Mouse (Mus musculus): ENCODE results near the gene Zfp54.
"Not testable (repeated sequence)": the region's sequence is repeated elsewhere in the genome, so short reads cannot be mapped to it uniquely, and the experiment has no call there.

Zfp54 gene

DNA sequence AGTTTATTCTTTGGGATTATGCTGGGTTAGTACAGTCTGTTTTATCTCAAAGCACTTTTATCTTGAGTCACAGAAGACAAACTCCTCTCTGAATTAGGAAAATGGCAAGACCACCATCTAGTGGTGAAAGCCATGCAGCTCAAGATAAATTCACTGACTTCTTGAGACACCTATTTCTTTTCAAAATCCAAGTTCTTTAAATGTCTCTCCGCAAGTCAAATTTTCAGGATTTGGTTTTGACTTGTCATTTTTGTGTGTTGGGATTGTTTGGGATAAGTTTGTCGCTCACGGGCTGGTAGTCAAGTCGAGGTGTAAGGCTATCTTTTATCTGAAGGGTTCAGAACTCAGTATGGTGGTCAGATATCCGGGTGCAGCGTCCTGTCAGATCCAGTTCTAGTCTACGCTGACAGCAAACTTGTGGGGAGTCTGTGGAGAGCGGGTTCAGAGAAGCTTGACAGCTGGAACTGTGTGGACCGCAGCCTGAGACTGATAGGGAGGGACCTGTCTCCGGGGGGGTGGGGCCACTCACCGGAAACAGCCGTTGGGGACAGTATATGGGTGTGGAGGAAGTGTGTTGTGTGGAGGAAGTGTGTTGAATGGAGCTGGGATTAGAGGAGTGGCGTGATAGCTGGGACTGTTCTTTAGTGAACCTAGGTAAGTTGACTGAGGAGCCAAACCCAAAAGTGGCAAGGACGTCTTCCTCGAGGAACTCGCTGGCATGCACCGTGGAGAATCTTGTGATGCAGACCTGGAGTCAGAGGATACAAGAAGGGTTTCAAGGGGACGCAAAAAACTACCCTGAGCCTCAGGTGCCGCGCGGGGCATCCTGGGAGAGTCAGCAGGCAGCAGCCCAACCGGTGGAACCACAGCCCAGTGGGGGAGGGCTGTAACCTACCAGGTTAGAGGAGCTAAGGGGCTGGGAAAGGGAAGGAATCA is at the start of gene Zfp54:
TSS of gene Zfp54 (plus strand) at position 564 of the 936 bp plus-strand sequence.
- peak; percentile 2 to 56 for DNase-seq (ENCODE audit: low spot score in 2 of 2)

DNA sequence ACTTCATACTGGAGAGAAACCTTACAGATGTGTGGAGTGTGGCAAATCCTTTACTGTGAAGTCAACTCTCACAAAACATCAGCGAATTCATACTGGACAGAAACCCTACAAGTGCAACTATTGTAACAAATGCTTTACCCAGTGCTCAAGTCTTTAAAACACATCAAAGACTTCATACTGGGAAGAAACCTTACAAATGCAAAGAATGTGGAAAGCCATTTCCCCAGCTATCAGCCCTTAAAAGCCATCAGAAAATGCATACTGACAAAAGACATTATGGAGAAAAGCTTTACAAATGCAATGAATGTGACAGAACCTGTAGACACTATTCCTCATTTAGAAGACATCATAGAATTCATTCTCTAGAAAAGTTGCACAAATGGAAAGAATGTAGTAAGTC is 47.7 kb upstream of the Zfp54 start:
- no peak for DNase-seq (ENCODE audit: low spot score in 2 of 2)

DNA sequence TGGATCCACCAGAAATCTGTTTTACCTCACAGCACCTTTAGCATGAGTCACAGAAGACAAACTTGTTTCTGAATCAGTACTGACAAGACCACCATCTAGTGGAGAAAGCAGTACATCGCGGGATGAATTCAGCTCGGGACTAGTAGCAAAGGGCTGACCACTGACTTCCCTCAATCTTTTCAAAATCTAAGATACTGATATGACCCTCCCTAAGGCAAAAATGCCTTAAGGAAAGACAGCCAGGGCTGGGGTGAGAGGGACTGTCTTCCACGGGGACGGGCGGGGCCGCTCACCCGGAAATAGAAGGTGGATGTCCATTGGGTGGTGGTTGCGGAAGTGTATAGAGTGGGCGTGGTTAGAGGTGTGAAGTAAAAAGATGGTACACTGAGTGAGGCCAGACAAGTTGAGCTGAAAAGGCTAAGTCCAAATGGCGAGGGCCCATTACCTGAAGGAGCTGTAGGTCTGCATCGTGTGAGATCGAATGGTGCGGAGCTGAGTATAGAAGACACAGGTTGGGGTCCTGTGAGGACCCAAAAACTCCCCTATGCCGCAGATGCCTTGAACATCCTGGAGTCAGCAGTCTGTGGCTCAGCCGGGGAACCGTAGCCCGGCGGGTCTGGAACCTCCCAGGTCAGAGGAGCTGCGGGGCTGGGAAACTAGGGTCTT is 39.5 kb upstream of the Zfp54 start, which contains the start of gene Zfp677:
TSS of gene Zfp677 (plus strand) at position 358 of the 666 bp plus-strand sequence.
- DNase-seq (ENCODE audit: low spot score in 2 of 2), result peak in 1 of 2 experiments; percentile 30

DNA sequence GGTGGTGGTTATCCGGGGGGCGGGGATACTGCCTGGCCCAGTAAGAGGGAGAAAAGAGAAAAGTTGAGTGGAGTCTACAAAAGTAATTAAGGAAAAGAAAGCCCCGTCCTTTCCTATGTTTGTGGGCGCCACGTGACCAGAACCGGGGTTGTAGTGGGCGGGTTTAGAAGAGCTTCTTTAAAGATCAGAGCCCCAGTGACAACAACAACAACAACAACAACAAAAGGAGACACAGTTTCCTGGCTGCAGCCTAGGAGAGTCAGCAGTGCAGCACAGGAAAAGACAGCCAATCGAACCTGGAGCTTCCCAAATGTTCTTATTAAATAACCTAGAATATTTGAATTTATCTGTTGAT is 39.0 kb upstream of the Zfp54 start:
- no peak for DNase-seq (ENCODE audit: low spot score in 2 of 2)

DNA sequence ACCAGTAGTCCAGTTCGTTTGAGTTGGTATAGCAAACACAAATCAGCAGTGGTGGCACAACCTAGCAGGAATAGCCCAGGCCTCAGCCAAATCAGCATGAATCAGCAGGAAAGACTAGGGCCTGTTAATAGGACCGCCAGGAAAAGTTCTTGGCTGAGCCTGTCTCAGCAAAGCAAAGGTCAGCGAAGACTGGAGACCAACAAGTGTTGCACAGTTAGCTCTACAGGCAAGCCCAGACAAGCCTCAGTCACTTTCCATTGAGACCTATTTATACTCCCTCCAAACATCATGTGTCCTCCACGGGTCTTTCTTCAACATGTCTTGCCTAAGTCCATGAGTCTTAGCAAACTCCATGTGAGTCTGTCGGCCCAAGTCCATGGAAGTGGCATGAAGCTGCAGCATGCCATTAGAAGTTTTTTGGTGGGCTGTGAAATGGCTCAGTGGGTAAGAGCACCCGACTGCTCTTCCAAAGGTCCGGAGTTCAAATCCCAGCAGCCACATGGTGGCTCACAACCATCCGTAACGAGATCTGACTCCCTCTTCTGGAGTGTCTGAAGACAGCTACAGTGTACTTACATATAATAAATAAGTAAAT is 15.9 kb downstream of the Zfp54 start:
- not testable (repeated sequence) for DNase-seq (ENCODE audit: low spot score in 2 of 2)

DNA sequence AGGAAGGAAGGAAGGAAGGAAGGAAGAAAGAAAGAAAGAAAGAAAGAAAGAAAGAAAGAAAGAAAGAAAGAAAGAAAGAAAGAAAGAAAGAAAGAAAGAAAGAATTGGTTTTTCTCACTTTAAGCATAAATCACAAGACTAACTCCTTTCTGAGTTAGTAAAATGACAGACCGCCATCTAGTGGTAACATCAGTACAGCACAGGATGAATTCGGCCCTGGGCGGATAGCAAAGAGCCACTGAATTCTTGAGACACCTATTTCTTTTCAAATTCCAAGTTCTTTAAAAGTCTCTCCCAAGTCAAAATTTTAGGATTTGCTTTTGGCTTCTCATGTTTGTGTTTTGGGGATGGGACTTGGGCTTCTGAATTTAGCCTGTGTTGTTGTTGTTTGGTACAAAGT is 26.6 kb downstream of the Zfp54 start:
- DNase-seq (ENCODE audit: low spot score in 2 of 2), result peak; percentile 18 to 88

DNA sequence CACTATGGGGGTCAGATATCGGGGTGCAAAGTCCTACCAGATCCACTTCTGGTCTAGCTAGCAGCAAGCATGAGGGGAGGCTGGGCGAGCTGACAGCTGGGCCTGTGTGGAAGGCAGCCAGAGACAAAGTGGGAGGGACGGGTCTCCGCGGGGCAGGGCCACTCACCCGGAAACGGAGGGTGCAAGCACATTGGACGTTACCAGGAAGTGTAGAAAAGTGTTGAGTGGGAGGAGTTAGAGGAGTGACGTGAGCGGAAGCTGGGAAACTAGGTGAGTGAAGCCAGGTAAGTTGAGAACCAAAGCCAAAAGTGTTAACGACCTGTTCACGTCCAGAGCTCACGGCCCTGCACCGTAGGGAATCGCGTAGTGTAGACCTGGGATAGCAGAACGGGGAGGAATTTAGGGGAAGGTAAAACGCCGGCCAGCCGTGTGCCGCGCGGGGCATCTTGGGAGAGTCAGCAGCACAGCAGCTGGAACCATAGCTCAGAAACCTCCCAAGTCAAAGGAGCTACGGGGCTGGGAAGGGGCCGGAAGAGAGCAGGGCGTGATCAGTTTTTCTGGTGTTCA is 27.2 kb downstream of the Zfp54 start, which contains the start of gene Zfp51:
TSS of gene Zfp51 (plus strand) at position 237 of the 567 bp plus-strand sequence.
- peak; percentile 76 to 88 for DNase-seq (ENCODE audit: low spot score in 2 of 2)

DNA sequence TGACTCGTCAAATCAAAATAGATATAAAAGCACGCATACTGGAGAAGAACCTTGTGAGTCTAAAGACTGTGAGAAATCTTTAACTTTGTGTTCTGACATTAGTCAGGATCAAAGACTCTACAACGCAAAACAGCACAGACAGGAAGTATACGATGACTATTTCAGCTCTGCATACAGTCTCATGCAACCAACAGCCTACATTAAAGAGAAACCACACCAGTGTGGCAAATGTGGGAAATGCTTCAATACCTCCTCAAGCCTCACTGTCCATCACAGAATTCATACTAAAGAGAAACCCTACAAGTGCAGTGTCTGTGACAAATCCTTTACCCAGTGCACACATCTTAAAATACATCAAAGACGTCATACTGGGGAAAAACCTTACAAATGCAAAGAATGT is 40.5 kb downstream of the Zfp54 start:
- no peak for DNase-seq (ENCODE audit: low spot score in 2 of 2)

DNA sequence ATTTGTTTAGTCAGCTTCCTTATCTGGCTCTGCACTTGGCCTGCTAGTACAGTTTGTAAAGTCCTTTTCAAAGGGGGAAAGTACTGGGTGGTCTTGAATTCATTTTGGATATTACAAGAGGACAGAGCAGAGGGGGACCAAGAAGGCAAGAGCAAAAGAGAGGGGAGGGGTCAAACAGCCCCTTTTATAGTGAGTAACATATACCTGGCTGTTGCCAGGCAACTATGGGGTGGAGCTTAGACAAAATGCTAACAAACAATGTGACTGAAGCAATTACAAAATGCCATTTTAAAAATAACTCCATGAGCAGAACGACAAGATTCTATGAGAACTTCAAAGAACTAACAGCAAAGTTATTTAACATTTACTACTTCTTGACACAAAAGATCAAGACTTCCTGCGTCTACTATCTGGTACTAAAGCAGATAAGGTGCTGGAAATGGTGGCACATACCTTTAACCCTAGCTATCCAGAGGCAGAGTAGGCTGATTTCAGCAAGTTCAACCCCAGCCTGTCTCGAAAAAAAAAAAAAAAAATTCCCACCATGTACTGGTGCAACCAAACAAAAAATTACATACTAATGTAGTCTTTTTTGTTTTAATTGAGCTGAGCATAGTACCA is 49.1 kb downstream of the Zfp54 start:
- no peak for DNase-seq (ENCODE audit: low spot score in 2 of 2)

DNA sequence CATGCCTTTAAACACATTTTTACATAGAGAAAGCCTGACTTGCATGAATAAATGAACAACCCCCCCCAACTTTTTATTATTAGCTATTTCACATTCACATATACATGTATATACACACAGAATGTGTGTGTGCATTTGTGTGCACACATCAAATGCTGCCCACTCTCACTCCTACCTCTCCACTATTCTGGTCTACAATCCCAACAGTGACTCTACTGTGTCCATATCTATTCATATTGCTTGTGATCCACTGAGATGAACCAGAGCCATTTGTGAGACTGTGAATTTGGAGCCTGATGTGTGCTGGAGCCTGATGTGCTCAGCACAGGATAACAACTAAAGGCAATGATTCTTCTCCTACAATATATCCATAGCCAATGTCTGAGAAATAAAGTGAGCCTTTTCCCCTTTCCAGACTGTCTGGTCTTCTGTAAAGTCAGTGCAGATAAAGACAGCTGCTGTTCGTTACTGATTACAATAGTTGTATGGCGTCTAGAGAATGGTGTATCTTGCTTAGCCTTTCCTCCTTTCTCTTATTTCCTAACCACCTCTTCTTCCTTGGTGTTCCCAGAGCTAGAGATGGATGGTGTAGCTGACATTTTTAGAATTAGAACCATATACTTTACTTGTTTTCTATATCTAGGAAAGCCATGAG is 49.8 kb downstream of the Zfp54 start:
- DNase-seq (ENCODE audit: low spot score in 2 of 2), result no peak

DNA sequence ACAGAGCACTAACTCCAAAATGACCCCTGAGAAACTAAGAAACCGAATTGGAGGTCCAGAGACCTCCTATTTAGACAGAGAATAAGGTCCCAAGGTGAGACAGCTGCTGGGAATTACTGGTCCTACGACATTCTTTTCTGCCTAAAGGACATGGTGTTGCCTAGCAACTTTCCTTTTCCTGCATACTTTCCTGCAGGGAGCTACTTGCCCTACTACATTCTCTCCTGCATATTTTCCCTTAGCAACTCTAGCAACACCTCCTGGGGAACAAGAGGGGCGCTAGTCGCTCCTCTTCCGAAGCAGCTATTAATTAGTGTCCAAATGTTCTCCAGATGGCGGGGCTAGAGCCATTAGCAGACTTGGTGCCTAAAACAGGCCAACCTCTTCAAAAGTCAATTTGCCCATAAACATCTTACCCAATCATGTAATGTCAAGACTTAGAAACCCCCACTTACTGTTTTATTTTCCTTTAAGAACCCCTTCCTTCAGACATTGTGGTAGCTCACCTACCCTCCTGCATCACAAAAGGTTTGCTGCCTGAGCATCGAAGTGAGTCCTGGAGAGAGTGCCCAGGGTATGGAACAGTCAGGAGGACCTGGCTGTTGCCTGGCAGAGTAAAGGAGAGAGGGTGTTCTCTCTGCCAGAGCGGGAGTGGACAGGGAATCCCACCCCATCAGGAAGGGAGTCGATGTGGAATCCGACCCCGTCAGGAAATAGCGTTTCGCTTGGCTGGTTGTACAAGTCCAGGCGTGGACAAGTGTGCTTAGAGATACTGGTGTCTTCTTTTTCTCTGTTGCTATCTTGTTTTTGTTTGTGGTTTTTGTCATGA is 50.5 kb downstream of the Zfp54 start:
- no peak for DNase-seq (ENCODE audit: low spot score in 2 of 2)

DNA sequence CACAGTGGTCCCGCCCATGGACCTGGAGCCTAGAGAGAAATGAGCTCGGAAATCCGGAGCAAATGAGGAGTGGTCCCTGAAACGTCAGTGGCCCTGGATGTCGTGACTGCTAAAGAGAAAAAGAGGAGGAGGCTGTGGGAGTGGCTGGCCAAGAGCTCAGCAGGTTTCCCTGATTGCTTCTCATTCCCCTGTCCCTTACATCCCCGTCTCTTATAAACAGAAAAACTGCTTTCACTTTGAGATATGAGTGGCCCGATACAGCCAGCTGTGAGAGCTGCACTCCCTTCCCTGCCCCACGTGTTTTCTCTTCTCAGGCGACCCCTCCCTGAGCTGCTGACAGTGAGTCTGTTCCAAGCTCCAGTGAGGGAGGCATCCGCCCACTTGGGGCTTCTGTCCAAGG is 51.7 kb downstream of the Zfp54 start:
- DNase-seq (ENCODE audit: low spot score in 2 of 2), result not testable (repeated sequence)

DNA sequence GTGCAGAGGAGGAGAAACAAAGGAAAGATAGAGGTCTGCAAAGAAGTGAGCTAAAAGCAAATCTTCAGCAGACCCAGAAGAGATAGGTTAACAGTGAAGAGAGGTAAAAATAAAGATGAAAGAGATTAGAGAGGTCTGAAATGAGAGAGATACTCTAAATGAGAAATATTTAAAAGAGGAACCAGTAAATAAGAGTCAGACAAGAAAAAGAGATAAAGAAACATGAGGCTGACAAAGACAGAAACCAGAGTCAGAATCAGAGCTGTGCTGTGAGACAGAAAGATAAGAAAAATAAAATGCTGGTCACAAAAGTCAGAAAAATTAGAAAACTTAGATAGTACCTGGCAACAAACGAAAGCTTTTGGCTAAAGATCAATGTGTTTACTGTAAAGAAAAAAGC is 52.3 kb downstream of the Zfp54 start:
- not testable (repeated sequence) for DNase-seq (ENCODE audit: low spot score in 2 of 2)

DNA sequence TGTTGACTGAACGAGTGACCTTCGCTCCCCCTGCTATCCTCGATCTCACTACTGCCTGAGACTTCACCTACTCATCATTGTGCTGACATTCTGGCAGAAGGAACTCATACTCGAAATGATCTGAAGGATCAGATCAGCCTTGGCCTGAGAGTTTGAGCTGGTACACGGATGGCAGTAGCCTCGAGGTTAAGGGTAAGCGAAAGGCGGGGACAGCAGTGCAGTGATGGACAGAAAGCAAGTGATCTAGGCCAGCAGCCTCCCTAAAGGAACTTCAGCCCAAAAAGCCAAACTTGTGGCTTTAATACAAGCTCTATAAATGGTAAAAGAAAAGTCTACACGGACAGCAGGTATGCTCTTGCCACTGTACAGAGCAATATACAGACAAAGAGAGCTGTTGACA is 53.3 kb downstream of the Zfp54 start:
- DNase-seq (ENCODE audit: low spot score in 2 of 2), result not testable (repeated sequence)

DNA sequence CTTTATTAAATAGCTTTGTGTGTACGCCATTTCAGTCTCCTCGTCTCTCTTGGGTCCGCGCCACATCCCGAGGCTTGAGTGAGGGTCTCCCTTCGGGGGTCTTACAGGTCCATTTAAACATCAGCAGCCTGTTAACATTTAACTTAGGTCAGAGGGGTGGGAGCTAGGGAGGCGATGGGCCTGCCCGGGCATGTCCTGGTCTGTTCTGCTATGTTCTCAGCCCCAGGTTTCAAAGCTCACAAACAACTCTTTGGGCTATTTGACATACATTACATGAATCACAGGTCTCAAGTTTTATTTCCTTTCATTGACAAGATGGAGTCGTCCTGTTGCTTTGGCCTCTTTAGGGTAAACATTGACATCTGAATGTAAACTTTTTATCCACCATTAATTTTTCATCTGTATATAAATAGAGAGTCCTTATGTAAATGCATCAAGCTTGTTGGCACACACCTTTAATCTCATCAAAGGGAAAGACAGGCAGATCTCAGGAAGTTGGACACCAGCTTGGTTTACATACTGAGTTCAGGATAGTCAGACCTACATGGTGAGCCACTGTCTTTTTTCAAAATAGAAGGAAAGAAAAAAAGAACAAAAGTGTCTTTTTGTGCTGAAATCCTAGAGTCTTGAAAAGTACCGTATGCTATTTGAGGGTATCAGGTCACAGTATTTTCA is 55.2 kb downstream of the Zfp54 start:
- DNase-seq (ENCODE audit: low spot score in 2 of 2), result not testable (repeated sequence)

Measured in left cerebral cortex, adult 9 months (tissue).